Mouse (Mus musculus) adrenal gland, adult 2 months (tissue): ENCODE data around the gene Ranbp10. TPM values are rescaled to one million over a fixed set of nuclear protein-coding genes. Genes with fewer than 3 reads are reported as not detected.

ENCODE experiments used
- DNase-seq: peaks from one replicate; pipeline ENCODE4 v3.0.0; 2021
- long read RNA-seq: library from polyadenylated mRNA; stranded (forward); transcript quantifications from one replicate; pipeline ENCODE4 v2.0.0, GENCODE M21; 2021
- polyA plus RNA-seq: library from polyadenylated mRNA; depleted of rRNA; stranded (reverse); fragments of >200 nt; gene quantifications from 2 replicates; pipeline ENCODE4 v1.2.3, GENCODE M21; 2012; rRNA removed
- total RNA-seq, 2 experiments: library from RNA; stranded (reverse); gene quantifications; 2 replicates each; pipeline ENCODE4 v1.2.3; 2021

Gene Ranbp10
- total RNA-seq, result 10 to 100 TPM; 19.7 to 23.6 TPM
- polyA plus RNA-seq, result 22.2 and 27.3 TPM in 2 replicates
- long read RNA-seq, full-length matches to known transcripts, result 4 of 9 reads
- long read RNA-seq, partial matches to known transcripts, result 2 of 9 reads
- long read RNA-seq, other reads (novel, unspliced or antisense), result 3 of 9 reads

DNA sequence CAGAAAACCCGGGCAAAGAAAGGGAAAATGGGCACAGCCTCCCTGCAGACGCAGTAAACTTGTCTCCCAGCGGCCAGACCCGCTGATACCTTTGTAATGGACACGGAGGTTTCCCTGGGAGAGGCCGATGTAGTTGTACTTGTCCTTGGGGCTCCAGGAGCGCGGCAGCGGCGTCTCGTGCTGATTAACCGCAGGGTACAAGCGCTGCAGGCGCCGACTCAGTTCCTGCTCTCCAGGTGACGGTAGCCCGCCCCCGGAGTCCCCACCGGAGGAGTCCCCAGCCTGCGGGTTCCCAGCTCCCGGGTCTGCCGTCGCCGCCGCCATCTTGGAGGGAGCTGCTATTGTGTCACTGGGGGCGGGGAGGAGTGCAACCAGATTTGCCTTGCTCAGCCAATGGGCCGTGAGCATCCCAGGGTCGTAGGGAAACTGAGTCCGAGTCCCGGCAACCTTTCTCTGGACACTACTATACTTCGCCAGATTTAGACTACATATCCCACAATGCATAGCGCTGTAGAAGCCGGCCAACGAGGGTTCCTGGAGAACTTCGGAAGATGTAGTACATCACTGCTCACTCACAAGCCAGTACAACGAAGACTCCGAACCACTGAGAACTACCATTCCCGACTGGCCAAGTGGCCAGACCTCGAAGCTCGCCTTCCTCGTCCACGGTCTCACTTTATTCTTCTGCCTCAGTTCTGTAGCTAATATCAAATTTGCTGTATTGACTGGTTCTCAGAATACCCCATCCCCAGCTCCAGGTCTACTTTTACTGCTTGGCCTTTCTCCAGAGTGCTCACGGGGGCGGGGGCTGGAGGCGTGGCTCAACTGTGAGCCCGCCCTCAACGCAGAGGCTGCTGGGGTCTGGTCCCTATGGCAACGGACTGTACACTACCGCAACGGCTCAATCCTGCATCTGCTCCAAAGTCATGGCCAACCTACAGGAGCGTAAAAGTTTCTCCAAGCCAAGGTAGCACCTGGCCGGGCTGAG is at the start of gene Ranbp10, which contains the start of gene Tsnaxip1:
Ranbp10 (minus strand) TSS at position 490 of the 988 bp plus-strand sequence.
Tsnaxip1 (plus strand) TSS at position 871 of the 988 bp plus-strand sequence.
- DNase-seq, result peak; percentile 97

GRCm38 (mm10) chr8:105874301-105874700 is 47.2 kb upstream of the Ranbp10 start:
- DNase-seq, result no peak

DNA sequence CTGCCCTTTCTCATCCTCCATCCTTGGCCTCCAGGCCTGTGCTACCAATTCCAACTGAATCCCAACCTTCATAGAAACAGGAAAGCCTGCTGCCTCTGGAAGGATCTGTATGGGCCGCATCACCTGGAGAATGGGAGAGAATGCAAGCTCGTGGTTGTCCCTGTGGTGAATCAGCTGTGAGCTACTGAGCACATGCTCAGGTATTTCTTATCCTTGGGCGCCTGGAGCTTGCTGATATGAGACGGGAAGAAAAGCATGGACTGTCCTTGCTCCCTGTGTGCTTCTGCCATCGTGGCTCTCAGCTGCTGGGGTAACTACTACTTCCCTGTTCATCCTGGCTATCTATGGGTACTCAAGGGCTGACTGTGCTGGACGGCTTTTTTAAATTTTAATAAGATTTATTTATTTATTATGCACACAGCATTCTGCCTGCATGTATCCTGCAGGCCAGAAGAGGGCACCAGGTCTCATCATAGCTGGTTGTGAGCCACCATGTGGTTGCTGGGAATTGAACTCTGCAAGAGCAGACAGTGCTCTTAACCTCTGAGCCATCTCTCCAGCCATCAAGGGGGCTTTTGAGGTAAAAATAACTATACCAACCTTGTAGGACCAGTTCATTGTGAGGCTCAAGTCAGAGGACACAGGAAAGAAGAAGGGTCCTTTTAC is 39.3 kb upstream of the Ranbp10 start:
- DNase-seq, result no peak

GRCm38 (mm10) chr8:105861951-105862350 is 34.8 kb upstream of the Ranbp10 start:
- DNase-seq, result peak; percentile 49

DNA sequence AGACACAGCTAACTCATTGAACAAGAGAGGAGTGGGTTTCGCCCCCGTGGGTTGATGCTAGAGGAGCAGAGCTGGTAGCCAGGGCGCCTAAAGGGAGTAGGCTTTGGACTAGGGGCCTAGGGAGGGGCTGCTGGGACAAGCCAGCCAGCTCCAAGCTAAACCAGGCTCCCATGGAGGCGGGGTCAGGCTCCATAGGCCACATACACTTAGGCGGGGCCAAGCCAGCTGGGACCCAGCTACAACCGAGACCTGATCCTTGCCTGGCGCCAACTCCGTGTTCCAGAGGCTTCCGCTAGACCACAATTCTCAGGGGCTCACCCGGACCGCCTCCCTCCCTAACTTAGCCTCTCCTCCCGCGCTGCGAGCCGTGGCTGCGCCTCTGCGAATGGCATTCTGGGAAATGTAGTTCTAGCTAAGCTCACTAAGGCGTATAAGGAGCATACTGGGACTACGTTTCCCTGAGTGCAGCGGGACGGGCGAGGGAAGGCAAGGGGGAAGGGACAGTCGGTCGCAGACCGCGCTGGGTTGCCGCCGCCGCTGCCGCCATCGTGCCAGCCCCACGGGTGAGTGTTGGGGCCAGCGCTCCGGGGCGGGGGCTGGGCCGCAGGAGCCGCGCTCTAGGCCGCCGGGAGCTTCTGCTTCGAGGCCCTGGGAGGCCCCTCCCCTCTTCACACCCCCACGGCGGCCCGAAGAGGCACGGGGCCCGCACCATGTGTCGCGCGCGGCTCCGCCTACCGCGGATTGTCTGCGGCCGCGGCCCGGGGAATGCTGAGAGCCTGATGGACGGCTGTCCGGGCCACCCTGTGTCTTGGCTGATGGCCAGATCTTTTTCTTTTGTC is 33.2 kb upstream of the Ranbp10 start, which contains the start of gene Nutf2:
Nutf2 (plus strand) TSS at position 438 of the 839 bp plus-strand sequence.
- peak; percentile 98 for DNase-seq

DNA sequence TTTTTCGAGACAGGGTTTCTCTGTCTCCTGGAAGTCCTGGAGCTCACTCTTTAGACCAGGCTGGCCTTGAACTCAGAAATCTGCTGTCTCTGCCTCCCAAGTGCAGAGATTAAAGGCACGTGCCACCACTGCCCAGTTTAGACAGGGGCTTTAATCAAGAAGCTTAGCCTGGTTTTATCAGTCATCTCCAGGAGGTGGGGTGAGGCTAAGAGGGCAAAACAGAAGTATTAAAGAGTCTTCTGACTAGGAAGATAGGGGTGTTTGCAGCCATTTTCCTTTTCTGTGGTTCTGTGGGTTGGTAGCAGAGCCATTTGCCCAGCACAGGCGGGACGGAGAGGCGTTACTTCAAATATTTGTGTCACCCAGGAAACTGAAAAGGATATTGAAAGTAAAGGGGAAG is 32.2 kb upstream of the Ranbp10 start:
- DNase-seq, result no peak

- DNase-seq, result no peak
Measured at GRCm38 (mm10) chr8:105858495-105858894, 31.3 kb upstream of the Ranbp10 start.

GRCm38 (mm10) chr8:105856168-105856835 is 29.2 kb upstream of the Ranbp10 start:
- DNase-seq, result no peak

DNA sequence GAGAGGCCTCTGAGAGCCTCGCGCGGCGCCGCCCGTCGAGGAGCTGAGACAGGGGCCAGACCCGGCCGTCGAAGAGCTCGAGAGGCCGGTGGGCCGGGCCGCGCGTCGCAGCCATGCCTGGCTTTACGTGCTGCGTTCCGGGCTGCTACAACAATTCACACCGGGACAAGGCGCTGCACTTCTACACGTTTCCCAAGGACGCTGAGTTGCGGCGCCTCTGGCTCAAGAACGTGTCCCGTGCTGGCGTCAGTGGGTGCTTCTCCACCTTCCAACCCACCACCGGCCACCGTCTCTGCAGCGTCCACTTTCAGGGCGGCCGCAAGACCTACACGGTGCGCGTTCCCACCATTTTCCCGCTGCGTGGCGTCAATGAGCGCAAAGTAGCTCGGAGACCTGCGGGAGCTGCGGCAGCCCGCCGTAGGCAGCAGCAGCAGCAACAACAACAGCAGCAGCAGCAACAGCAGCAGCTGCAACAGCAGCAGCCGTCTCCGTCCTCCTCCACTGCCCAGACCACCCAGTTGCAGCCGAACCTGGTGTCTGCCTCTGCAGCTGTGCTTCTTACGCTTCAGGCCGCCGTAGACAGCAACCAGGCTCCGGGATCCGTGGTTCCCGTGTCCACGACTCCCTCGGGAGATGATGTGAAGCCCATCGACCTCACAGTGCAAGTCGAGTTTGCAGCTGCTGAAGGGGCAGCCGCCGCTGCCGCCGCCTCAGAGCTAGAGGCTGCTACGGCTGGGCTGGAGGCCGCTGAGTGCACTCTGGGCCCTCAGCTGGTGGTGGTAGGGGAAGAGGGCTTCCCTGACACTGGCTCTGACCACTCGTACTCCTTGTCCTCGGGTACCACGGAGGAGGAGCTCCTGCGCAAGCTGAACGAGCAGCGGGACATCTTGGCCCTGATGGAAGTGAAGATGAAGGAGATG is 28.4 kb upstream of the Ranbp10 start:
- DNase-seq, result peak; percentile 58

GRCm38 (mm10) chr8:105854715-105855216 is 27.6 kb upstream of the Ranbp10 start, which contains the start of gene Thap11:
Gene Thap11, plus strand, starts transcription at chr8:105855132.
- peak; percentile 95 for DNase-seq

- no peak for DNase-seq
Measured at GRCm38 (mm10) chr8:105854303-105854702, 27.2 kb upstream of the Ranbp10 start.

GRCm38 (mm10) chr8:105853178-105853577 is 26.0 kb upstream of the Ranbp10 start, which contains the start of gene Cenpt:
Gene Cenpt, minus strand, starts transcription at chr8:105853278.
- no peak for DNase-seq

DNA sequence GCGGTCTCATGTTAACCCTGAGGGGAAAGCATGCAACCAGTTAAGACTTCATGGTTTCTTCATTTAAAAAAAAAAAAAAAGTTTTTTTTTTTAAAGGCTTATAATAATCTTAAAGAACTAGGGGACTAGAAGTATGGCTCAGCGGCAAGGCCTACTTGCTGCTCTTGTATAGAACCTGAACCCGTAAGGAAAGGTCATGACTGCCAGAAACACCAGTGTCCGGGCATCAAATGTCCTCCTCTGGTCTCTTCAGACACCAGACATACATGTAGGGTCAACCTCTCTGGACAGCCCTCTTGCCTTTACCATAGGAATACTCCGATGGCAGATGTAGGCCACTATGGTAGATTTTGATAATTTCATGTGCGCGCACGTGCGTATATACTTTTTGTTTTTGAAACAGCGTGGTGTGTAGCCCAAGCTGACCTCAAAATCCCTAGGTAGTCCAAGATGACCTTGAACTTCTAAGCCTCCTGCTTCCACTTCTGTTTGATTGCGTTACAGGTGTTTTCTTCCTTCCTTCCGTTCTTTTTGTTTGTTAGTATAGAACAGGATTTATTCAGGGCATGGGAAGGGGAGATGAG is 25.1 kb upstream of the Ranbp10 start:
- DNase-seq, result no peak

DNA sequence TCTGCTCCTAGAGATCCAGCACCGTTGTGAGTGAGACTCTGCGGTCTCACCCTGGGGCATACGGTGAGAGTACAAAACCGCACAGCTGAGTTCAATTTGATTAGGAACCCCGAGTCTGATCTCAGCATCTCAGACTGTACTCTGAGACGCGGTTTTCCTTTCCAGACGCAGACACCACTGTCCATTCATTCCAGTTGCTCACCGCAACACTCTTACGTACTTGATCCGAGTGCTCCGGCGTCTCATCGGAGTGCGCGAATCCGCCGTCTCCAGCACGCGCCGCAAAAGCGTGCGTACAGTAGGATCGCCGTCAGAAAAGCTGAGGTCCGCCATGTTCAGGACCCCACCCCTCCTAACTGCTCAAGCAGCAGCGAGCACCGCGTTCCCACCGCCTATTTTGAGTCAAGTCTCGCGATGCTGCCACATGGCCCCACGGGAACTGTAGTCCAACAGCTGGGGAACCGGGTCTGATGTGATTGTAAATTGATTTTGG is 24.5 kb upstream of the Ranbp10 start:
- peak; percentile 92 for DNase-seq

DNA sequence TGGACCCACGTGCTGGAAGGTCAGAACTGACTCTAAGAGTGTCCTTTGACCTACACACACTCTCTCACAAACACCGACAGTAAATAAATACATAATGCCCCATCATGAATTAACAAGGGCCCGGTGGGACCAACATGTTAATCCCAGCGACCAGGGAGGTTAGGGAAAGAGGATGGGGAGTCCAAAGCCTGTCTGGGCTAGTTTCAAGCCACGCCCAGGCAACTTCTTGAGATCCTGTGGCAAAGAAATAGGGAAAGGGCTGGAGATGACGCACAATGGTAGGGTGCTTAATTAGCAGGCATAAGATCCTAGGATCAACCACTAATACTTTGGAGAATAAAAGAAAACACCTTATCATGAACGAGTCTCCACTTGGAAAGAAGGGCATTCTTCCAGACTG is 23.5 kb upstream of the Ranbp10 start:
- DNase-seq, result no peak

GRCm38 (mm10) chr8:105850014-105850413 is 22.9 kb upstream of the Ranbp10 start:
- no peak for DNase-seq

GRCm38 (mm10) chr8:105846678-105847077 is 19.5 kb upstream of the Ranbp10 start:
- no peak for DNase-seq

GRCm38 (mm10) chr8:105839209-105839608 is 12.1 kb upstream of the Ranbp10 start:
- DNase-seq, result no peak

DNA sequence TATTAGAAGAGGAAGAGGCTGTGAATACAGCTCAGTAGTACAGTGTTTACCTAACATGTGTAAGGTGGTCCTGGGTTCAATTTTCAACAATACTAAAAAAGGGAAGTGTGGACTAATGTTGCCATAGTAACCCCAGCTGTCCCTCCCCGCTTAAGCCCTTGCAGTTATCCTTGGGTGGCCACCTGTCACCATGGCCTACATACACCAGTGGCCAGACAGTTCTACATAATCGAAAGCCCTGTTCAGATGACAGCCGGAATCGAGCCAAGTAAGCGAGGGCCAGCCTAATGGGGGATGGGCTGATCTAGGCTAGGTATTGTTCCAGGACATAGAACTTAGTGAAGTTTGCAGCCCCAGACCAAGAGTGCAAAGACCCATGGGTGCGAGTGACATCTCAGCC is 9.8 kb upstream of the Ranbp10 start:
- DNase-seq, result no peak
